Mouse (Mus musculus) limb, embryonic 13.5 days (tissue): ENCODE data around the gene Vta1. TPM values are rescaled to one million over a fixed set of nuclear protein-coding genes. Genes with fewer than 3 reads are reported as not detected.

Source experiments
- ATAC-seq: fragments of 200-750 bp; cut with Nextera tagmentation; 2 replicates; pipeline ENCODE4 v1.8.0; 2017; ENCODE audit warnings: low read depth, moderate number of reproducible peaks, moderate TSS enrichment; ENCODE audit not compliant: low FRiP score
- H3K27ac ChIP-seq: fragments of 300-500 bp; sonication (generic); 2 replicates; pipeline ENCODE4 v1.5.1; 2015; ENCODE audit warnings: inconsistent platforms, mild to moderate bottlenecking, moderate library complexity
- H3K27me3 ChIP-seq: fragments of 300-500 bp; sonication (generic); 2 replicates; pipeline ENCODE4 v1.6.1; 2015; ENCODE audit warnings: mild to moderate bottlenecking, inconsistent platforms
- H3K36me3 ChIP-seq: fragments of 300-500 bp; sonication (generic); 2 replicates; pipeline ENCODE4 v1.6.1; 2015; ENCODE audit warnings: inconsistent platforms, mild to moderate bottlenecking, moderate library complexity
- H3K4me1 ChIP-seq: fragments of 300-500 bp; sonication (generic); 2 replicates; pipeline ENCODE4 v1.6.1; 2015; ENCODE audit warnings: inconsistent platforms
- H3K4me2 ChIP-seq: fragments of 300-500 bp; sonication (generic); replicated peaks from 2 replicates; pipeline ENCODE4 v1.6.1; 2015; ENCODE audit warnings: inconsistent platforms, mild to moderate bottlenecking, moderate library complexity
- H3K4me3 ChIP-seq: fragments of 300-500 bp; sonication (generic); 2 replicates; pipeline ENCODE4 v1.5.1; 2015; ENCODE audit warnings: moderate library complexity, mild to moderate bottlenecking, inconsistent platforms
- H3K9ac ChIP-seq: fragments of 300-500 bp; sonication (generic); 2 replicates; pipeline ENCODE4 v1.6.1; 2015; ENCODE audit warnings: mild to moderate bottlenecking, inconsistent platforms
- H3K9me3 ChIP-seq: fragments of 300-500 bp; sonication (generic); 2 replicates; pipeline ENCODE4 v1.6.1; 2016; ENCODE audit warnings: inconsistent platforms
- WGBS: fragments of 180-500 bp; shearing (Covaris S2); methylation state at CpG from one replicate; pipeline ENCODE4 v1.1.7; 2015; 5-methylcytosine and 5-hydroxymethylcytosine counted together
- polyA plus RNA-seq: library from polyadenylated mRNA; unstranded; fragments of >200 nt; fragmentation: Nextera tagmentation; extraction: Ambion mirVana; gene quantifications from 2 replicates; pipeline ENCODE4 v1.2.1, GENCODE M21; 2015

The Vta1 gene
- 103 and 108 TPM in 2 replicates for polyA plus RNA-seq

DNA sequence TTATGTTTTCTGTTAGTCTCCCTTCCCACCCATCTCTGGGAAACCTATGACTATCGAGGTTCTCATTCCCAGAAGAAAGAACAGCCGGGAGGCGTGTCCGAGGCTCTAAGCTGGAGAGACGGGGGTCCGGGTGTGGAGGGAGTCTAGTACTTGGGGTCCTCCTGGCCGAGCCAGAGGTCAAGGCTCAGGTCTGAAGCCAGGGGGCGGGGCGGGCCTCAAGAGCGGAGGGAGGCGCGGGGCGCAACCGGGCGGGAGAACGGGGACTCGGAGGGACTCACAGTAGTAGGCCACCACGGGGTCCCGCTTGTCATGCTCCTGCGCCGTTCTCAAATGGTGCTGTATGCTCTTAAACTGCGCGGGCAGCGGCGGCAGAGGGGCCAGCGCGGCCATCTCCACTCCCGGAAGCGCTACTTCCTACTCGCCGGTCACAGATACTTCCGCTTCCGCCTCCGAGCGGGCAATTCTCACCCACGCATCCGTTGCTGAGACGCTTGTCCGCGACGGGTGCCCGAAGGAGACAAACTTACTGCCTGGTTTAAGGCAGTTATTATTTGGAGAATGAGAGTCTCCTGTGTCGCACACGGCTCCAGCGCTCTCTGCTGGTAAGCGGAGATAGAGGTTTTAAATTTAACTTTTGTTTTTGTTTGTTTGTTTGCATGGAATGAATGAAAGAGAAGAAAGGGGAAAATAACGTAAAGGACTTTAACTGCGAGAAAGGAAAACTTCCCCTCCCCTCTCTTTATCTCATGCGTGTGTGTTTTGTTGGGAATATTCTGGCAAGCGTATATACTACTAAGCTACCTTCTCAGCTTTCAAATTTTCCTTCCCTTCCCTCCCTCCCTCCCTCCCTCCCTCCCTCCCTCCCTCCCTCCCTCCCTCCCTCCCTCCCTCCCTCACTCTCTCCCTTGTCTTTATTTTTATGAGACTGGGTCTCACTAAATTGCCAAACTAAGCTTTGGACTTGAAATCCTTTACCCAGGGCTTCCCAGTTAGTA is at the start of gene Vta1, which contains the start of gene Nmbr:
Gene Vta1 (minus strand): TSS at position 489 of the 995 bp plus-strand sequence.
Gene Nmbr (plus strand): TSS at position 520 of the 995 bp plus-strand sequence.
- peak within 1 kb of the TSS; percentile 44; the same call in 1 of the 2 replicates for H3K27ac ChIP-seq

DNA sequence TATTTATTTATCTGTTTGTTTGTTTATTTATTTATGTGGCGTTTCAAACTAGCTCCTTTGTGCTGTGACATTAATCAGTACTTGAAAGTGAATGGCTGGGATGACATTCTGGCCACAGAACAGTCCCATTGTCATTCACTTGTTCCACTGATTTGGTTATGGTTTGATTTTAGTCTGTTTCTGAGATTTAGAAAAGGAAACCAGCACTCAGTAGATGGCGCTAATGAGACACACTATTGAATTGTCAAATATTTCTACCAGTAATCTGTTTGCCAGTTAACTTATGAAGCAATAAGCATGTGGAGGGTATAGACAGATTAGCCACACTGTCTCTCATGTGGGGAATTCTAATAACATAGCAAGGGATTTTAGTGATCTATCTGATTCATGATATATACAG is 28.9 kb upstream of the Vta1 start:
- Histone ChIP-seq H3K9me3 (no peaks in the 10 kb centered on the region), H3K9ac (no peak overlapping the region), H3K4me1 (no peaks in the 10 kb centered on the region), H3K36me3 (no peaks in the 10 kb centered on the region), H3K4me3 (no peak overlapping the region), H3K27ac (no peak overlapping the region), H3K4me2 (no peak overlapping the region), H3K27me3 (no peaks in the 10 kb centered on the region)
- 10% methylated on average over 2 of the region's 2 CpGs for WGBS
- no peak for ATAC-seq

More for the DNA sequence above, at the start of gene Vta1, which contains the start of gene Nmbr:
- Histone ChIP-seq H3K4me1 (peaks cover 13% of the 10 kb centered on the region), H3K9me3 (no peaks in the 10 kb centered on the region), H3K4me3 (peak within 1 kb of the TSS; percentile 94), H3K9ac (peak within 1 kb of the TSS; percentile 82), H3K4me2 (peak within 1 kb of the TSS; percentile 73), H3K36me3 (no peaks in the 10 kb centered on the region), H3K27me3 (no peaks in the 10 kb centered on the region)
- ATAC-seq: peak; percentile 96
- under 1% methylated on average over 50 of the region's 50 CpGs for WGBS

DNA sequence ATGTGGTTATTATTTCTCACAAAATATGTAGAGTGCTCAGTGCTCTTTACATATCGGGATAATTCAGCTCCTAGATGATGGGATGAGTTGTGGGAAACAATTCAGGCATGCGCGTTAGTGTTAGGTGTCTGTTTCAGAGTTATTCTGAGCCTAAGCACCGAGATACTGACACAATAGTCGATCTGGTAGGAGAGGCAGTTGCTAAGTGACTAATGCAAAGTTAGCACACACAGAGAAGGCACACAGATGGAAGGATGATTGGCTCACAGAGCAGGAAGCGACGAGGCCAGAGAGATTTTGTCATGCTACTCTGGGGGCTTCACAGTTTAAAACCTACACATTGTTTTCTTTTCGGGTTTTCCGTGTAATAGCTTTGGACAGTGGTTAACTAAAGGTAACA is 20.3 kb upstream of the Vta1 start:
- Histone ChIP-seq H3K27me3 (no peaks in the 10 kb centered on the region), H3K27ac (no peak overlapping the region), H3K36me3 (no peaks in the 10 kb centered on the region), H3K4me3 (no peak overlapping the region), H3K4me1 (no peaks in the 10 kb centered on the region), H3K9ac (no peak overlapping the region), H3K4me2 (no peak overlapping the region), H3K9me3 (no peaks in the 10 kb centered on the region)
- WGBS: 80% methylated on average over 9 of the region's 9 CpGs
- no peak for ATAC-seq

DNA sequence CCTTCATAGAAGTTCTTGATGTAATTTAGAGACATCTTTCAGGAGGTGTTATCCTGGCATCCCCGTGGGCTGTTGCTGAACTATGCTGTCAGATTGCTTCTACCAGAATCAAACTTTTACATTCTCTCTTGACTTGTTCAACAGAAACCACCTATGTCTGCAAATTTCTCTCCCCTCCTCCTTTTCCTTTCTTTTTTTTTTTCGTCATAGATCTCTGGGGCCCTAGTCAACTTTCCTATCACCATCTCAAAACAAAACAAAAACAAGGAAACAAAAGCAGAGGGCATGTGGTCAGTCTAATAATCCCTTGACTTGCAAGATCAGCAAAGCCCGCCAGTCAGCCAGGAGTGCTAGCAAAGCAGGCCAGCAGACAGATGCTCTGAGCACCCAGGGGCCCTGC is 12.8 kb upstream of the Vta1 start, which contains the start of gene Gje1:
Gene Gje1 (minus strand): TSS at position 101 of the 400 bp plus-strand sequence.
- no peak within 1 kb of the TSS for H3K9ac ChIP-seq
- whole genome bisulfite sequencing: 61% methylated on average over 3 of the region's 3 CpGs
- no peaks in the 10 kb centered on the region for H3K9me3 ChIP-seq
- no peaks in the 10 kb centered on the region for H3K27me3 ChIP-seq
- H3K4me2 ChIP-seq: no peak within 1 kb of the TSS
- no peak within 1 kb of the TSS for H3K27ac ChIP-seq
- no peaks in the 10 kb centered on the region for H3K4me1 ChIP-seq
- ATAC-seq: no peak
- no peak within 1 kb of the TSS for H3K4me3 ChIP-seq
- no peaks in the 10 kb centered on the region for H3K36me3 ChIP-seq

DNA sequence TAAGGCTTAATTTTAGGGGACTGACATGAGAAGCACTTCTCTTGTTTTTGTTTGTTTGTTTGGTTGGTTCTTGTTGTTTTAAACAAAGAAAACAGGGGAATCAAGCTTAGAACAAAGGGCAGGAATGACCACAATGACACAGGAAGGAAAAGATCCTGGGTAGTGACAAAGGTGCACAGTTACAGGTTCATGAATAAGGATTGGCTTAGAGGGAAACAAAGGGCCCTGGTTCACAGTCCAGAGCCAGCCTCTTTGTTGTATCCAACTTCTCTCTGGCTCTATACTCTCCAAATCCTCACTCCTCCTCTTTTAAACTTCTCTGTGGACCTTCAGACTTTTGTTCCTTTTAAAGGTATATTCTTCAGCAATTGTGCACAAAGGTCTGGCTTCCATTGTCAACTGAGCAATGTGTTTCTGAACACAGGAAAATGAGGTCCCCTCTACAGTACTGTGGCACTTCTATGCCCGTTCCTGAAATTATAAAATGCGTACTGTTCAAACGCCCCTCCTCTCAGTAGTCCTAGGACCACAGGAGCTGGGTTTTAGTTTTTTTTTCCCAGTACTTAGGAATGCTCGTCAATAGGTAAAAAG is 1.4 kb downstream of the Vta1 start:
- Histone ChIP-seq H3K9ac (no peak overlapping the region), H3K4me2 (peak overlapping the region; percentile 73), H3K27me3 (no peaks in the 10 kb centered on the region), H3K4me3 (peak overlapping the region; percentile 94), H3K27ac (no peak overlapping the region), H3K36me3 (no peaks in the 10 kb centered on the region), H3K9me3 (no peaks in the 10 kb centered on the region), H3K4me1 (peaks cover 13% of the 10 kb centered on the region)
- WGBS: 70% methylated on average over 4 of the region's 4 CpGs
- no peak for ATAC-seq

DNA sequence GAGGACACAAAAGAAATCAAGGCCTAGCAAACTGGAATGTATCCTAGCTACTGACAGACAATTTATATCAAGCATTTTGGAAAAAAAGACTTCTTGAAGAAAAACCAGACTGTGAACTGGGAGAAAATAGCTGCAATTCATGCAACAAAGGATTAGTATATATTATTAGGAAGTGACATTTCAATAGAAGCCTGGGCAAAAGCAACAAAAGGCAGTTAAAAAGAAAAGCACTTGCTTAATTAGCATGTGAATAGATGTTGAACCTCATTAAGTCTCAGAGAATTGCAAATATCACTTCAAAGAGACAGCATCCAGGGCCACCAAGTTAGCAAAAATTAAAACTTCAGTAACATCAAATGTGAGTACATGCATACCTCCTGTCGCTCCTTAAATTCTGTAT is 2.1 kb downstream of the Vta1 start:
- Histone ChIP-seq H3K4me1 (peaks cover 13% of the 10 kb centered on the region), H3K36me3 (no peaks in the 10 kb centered on the region), H3K9me3 (no peaks in the 10 kb centered on the region), H3K4me2 (no peak overlapping the region; the same call in 1 of the 2 replicates), H3K4me3 (no peak overlapping the region), H3K9ac (no peak overlapping the region), H3K27me3 (no peaks in the 10 kb centered on the region), H3K27ac (no peak overlapping the region)
- WGBS: 78% methylated on average over 1 of the region's 1 CpGs
- no peak for ATAC-seq

DNA sequence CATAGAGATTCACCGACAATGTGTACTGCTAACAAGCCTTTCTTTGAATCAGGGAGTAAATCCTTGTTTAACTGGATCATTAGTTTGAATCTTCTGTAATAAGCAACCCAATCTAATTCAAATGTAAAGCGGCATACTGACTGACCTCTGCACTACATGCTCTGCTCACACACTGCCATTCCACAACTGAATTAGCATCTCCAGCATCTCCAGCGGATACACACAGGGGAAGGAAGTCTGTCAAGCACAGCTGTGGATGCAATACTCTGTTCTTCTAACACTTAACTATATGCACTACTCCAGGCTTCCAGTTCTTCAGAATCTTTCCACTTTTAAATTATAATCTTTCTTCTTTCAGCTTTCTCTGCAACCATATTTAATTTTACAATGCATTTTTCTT is 15.0 kb downstream of the Vta1 start:
- H3K9me3 ChIP-seq: peaks cover 4% of the 10 kb centered on the region
- H3K27ac ChIP-seq: no peak overlapping the region
- ATAC-seq: no peak
- H3K4me2 ChIP-seq: no peak overlapping the region
- no peak overlapping the region for H3K9ac ChIP-seq
- peaks cover 17% of the 10 kb centered on the region for H3K36me3 ChIP-seq
- no peaks in the 10 kb centered on the region for H3K27me3 ChIP-seq
- 88% methylated on average over 3 of the region's 3 CpGs for WGBS
- H3K4me3 ChIP-seq: no peak overlapping the region
- no peaks in the 10 kb centered on the region for H3K4me1 ChIP-seq

DNA sequence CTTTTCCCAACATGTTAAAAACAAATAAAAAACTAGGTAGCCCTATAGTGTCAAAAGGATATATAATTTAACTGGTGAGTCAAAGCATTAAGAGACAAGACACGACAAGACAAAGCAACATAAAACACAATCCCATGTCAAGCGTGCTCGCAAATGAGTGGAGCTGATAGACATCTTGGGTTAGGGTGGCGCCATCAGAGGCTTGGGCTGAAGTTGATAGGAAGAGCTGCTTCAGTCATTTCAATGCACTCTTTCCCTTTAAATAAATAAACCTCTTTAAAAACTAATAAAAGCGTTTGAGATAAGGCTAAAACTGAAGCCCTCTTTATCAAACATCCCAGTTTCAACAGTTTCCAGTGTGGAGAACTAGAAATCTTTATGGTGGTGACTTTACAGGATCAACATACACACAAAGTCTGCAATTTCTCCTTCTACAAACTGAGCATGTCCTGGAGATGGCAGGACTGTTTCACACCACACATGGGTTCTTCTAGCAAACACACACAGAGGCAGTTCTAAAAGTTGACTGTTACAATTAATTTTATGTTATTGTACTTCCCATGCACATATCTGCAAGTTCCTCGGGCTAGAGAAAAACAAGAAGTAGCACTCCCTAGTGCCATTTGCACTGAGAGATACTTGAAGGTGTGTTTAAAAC is 16.4 kb downstream of the Vta1 start:
- H3K4me1 ChIP-seq: no peaks in the 10 kb centered on the region
- H3K36me3 ChIP-seq: peaks cover 18% of the 10 kb centered on the region
- H3K4me2 ChIP-seq: no peak overlapping the region
- H3K9ac ChIP-seq: no peak overlapping the region
- H3K4me3 ChIP-seq: no peak overlapping the region
- H3K9me3 ChIP-seq: peaks cover 4% of the 10 kb centered on the region
- no peak for ATAC-seq
- H3K27me3 ChIP-seq: no peaks in the 10 kb centered on the region
- H3K27ac ChIP-seq: no peak overlapping the region
- WGBS: 88% methylated on average over 6 of the region's 6 CpGs

DNA sequence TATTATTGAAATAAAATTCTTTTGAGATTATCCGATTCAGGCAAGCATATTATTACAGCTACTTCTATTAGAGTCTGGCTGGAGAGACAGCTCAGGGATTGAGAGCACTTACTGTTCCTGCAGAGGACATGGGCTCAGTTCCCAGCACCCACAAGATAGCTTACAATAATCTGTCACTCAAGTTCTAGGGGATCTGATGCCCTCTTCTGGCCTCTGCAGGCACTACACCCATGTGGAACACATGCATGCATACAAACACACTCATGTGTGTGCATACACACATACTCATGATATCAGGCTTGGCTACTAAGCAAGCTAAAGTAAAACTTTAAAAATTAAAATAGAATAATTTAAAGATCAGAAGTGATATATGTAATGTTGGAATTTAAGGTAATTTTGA is 19.7 kb downstream of the Vta1 start:
- H3K4me1 ChIP-seq: no peaks in the 10 kb centered on the region
- H3K4me3 ChIP-seq: no peak overlapping the region
- 97% methylated on average over 1 of the region's 1 CpGs for WGBS
- no peaks in the 10 kb centered on the region for H3K27me3 ChIP-seq
- peaks cover 18% of the 10 kb centered on the region for H3K36me3 ChIP-seq
- peaks cover 4% of the 10 kb centered on the region for H3K9me3 ChIP-seq
- ATAC-seq: no peak
- H3K27ac ChIP-seq: no peak overlapping the region
- H3K4me2 ChIP-seq: no peak overlapping the region
- no peak overlapping the region for H3K9ac ChIP-seq

DNA sequence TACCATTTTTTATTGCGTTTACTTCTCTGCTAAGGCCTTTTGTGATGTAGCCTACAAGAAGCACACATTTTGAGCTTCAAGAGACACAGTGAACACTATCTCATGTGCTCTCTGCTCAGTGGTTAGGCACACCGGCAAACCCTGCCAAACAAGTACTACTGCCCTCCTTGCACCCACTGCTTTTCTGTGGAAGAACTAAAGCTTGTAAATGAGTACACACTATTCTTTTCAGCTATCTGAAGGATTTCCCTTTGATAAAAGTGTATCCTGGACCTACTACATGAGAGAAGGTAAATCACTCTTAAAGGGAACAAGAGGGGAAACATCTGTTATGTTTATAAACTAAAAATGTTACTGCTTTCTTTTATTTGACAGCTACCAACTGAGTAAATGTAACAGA is 39.2 kb downstream of the Vta1 start:
- Histone ChIP-seq H3K4me1 (no peaks in the 10 kb centered on the region), H3K36me3 (peaks cover 37% of the 10 kb centered on the region), H3K4me2 (no peak overlapping the region), H3K9ac (no peak overlapping the region), H3K9me3 (no peaks in the 10 kb centered on the region), H3K27me3 (no peaks in the 10 kb centered on the region), H3K4me3 (no peak overlapping the region), H3K27ac (no peak overlapping the region)
- 98% methylated on average over 2 of the region's 2 CpGs for WGBS
- ATAC-seq: no peak

DNA sequence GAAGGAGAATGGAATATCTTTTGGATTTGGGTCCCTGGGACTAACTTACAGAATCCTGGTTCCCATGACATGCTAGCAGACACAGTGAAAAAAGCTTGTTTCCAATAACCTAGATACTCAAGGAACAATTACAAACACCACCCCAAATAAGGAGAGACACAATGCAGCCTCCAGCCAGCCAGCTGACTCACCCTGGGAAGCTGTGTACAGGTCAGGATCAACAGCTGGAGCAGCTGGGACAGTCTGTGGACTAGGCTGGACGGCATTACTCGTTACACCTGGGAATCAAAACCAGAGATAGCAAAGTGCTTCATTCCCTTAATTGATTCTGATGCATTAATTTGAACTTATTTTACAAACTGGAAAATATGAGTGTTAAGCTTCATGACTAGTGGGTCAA is 44.5 kb downstream of the Vta1 start:
- no peak overlapping the region for H3K4me2 ChIP-seq

DNA sequence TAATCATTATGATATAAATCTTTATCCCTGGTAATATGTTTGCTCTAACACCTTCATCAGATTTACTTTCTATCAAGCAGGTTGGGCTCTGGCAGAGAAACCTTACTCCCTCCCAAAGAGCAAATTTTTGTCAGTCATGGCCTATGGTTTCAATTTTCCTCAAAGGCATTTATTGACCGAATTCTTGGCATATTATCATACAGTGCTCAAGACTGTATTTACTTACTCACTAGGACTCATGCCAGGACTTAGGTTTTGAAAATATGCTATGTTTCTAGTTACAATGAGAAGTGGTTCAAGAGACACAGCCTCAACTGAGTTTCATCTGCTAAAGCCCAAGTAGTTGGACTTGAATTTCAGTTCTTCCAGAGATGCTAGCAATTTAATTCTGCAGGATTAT is 65.7 kb downstream of the Vta1 start:
- Histone ChIP-seq H3K27ac (no peak overlapping the region), H3K4me2 (no peak overlapping the region), H3K4me3 (no peak overlapping the region), H3K9ac (no peak overlapping the region), H3K36me3 (no peaks in the 10 kb centered on the region), H3K9me3 (no peaks in the 10 kb centered on the region), H3K27me3 (no peaks in the 10 kb centered on the region), H3K4me1 (peaks cover 15% of the 10 kb centered on the region)
- WGBS: 43% methylated on average over 1 of the region's 1 CpGs
- ATAC-seq: peak; percentile 67; the same call in 1 of the 2 replicates

More for the DNA sequence above, 44.5 kb downstream of the Vta1 start:
- H3K9ac ChIP-seq: no peak overlapping the region
- H3K36me3 ChIP-seq: peaks cover 31% of the 10 kb centered on the region
- no peaks in the 10 kb centered on the region for H3K27me3 ChIP-seq
- H3K9me3 ChIP-seq: no peaks in the 10 kb centered on the region
- H3K4me1 ChIP-seq: no peaks in the 10 kb centered on the region
- H3K27ac ChIP-seq: no peak overlapping the region
- H3K4me3 ChIP-seq: no peak overlapping the region
- WGBS: 65% methylated on average over 2 of the region's 2 CpGs
- no peak for ATAC-seq
